Mouse (Mus musculus) liver, embryonic 13.5 days (tissue): ENCODE data around the gene Myadml2. TPM values are rescaled to one million over a fixed set of nuclear protein-coding genes. Genes with fewer than 3 reads are reported as not detected.

Source experiments
- ATAC-seq: fragments of 200-750 bp; cut with Nextera tagmentation; 2 replicates; pipeline ENCODE4 v1.8.0; 2017; ENCODE audit warnings: low read depth, mild to moderate bottlenecking, moderate number of reproducible peaks, moderate library complexity
- DNase-seq: peaks from one replicate; pipeline ENCODE4 v3.0.0; 2022
- H3K27ac ChIP-seq: fragments of 300-500 bp; sonication (generic); 2 replicates; pipeline ENCODE4 v1.5.1; 2015; ENCODE audit warnings: moderate library complexity, mild to moderate bottlenecking, inconsistent platforms
- H3K27me3 ChIP-seq: fragments of 300-500 bp; sonication (generic); 2 replicates; pipeline ENCODE4 v1.6.1; 2015; ENCODE audit warnings: mild to moderate bottlenecking, inconsistent platforms
- H3K36me3 ChIP-seq: fragments of 300-500 bp; sonication (generic); 2 replicates; pipeline ENCODE4 v1.6.1; 2015; ENCODE audit warnings: mild to moderate bottlenecking, inconsistent platforms
- H3K4me1 ChIP-seq: fragments of 300-500 bp; sonication (generic); replicated peaks from 2 replicates; pipeline ENCODE4 v1.6.1; 2015; ENCODE audit warnings: inconsistent platforms
- H3K4me2 ChIP-seq: fragments of 300-500 bp; sonication (generic); 2 replicates; pipeline ENCODE4 v1.6.1; 2015; ENCODE audit warnings: inconsistent platforms, mild to moderate bottlenecking, moderate library complexity
- H3K4me3 ChIP-seq: fragments of 300-500 bp; sonication (generic); replicated peaks from 2 replicates; pipeline ENCODE4 v1.5.1; 2015; ENCODE audit warnings: mild to moderate bottlenecking, inconsistent platforms
- H3K9ac ChIP-seq: fragments of 300-500 bp; sonication (generic); 2 replicates; pipeline ENCODE4 v1.6.1; 2015; ENCODE audit warnings: mild to moderate bottlenecking, inconsistent platforms
- H3K9me3 ChIP-seq: fragments of 300-500 bp; sonication (generic); replicated peaks from 2 replicates; pipeline ENCODE4 v1.6.1; 2016; ENCODE audit warnings: inconsistent platforms
- WGBS: fragments of 180-500 bp; shearing (Covaris S2); methylation state at CpG from one replicate; pipeline ENCODE4 v1.1.7; 2015; ENCODE audit not compliant: insufficient replicate concordance; 5-methylcytosine and 5-hydroxymethylcytosine counted together
- microRNA-seq: library from miRNA; unstranded; fragments of <30 nt; microRNA quantifications from one replicate; pipeline ENCODE4, GENCODE M21; 2016
- polyA plus RNA-seq: library from polyadenylated mRNA; unstranded; fragments of >200 nt; fragmentation: Nextera tagmentation; extraction: Ambion mirVana; gene quantifications from 2 replicates; pipeline ENCODE4 v1.2.1, GENCODE M21; 2015

Gene Myadml2
- polyA plus RNA-seq, 1 experiment from 2014 or later, result not detected

- Histone ChIP-seq H3K9ac (no peak overlapping the region), H3K4me1 (peaks cover 63% of the 10 kb centered on the region), H3K4me2 (no peak overlapping the region), H3K27ac (no peak overlapping the region), H3K9me3 (no peaks in the 10 kb centered on the region), H3K4me3 (no peak overlapping the region), H3K36me3 (peaks cover 74% of the 10 kb centered on the region), H3K27me3 (peaks cover 18% of the 10 kb centered on the region)
- ATAC-seq (no peak), DNase-seq (no peak)
- WGBS, result 76% methylated on average over 4 of the region's 4 CpGs
These were observed 41.2 kb downstream of the Myadml2 start for GRCm38 (mm10) chr11:120606764-120607163.

- Histone ChIP-seq H3K27me3 (peaks cover 18% of the 10 kb centered on the region), H3K36me3 (peaks cover 70% of the 10 kb centered on the region), H3K4me3 (no peak overlapping the region), H3K4me2 (no peak overlapping the region), H3K9ac (no peak overlapping the region), H3K9me3 (no peaks in the 10 kb centered on the region), H3K27ac (no peak overlapping the region; the same call in 1 of the 2 replicates), H3K4me1 (peaks cover 70% of the 10 kb centered on the region)
- no peak for ATAC-seq
- no peak for DNase-seq
- 80% methylated on average over 7 of the region's 7 CpGs for WGBS
These were observed 42.3 kb downstream of the Myadml2 start for GRCm38 (mm10) chr11:120605667-120606066.

- ATAC-seq, result peak; percentile 81
- Histone ChIP-seq H3K27ac (peak overlapping the region; percentile 64), H3K9me3 (no peaks in the 10 kb centered on the region), H3K27me3 (peaks cover 10% of the 10 kb centered on the region), H3K4me3 (peak overlapping the region; percentile 12), H3K9ac (peak overlapping the region; percentile 49), H3K36me3 (peaks cover 63% of the 10 kb centered on the region), H3K4me2 (peak overlapping the region; percentile 56), H3K4me1 (peaks cover 78% of the 10 kb centered on the region)
- no peak for DNase-seq
- WGBS, result 32% methylated on average over 2 of the region's 2 CpGs
These were observed 44.4 kb downstream of the Myadml2 start for GRCm38 (mm10) chr11:120603545-120603944.

- peaks cover 79% of the 10 kb centered on the region for H3K4me1 ChIP-seq
- H3K9me3 ChIP-seq, result no peaks in the 10 kb centered on the region
- ATAC-seq, result no peak
- 81% methylated on average over 3 of the region's 3 CpGs for WGBS
- peak overlapping the region; percentile 99; the same call in 1 of the 2 replicates for H3K9ac ChIP-seq
- peaks cover 66% of the 10 kb centered on the region for H3K36me3 ChIP-seq
- 0 out of 2 replicates have a peak overlapping the region, but pooled peaks have one; percentile 12 for H3K4me2 ChIP-seq
- no peak overlapping the region for H3K27ac ChIP-seq
- no peak for DNase-seq
- H3K4me3 ChIP-seq, result no peak overlapping the region
- H3K27me3 ChIP-seq, result no peaks in the 10 kb centered on the region
These were observed 47.2 kb downstream of the Myadml2 start for GRCm38 (mm10) chr11:120600716-120601115.

GRCm38 (mm10) chr11:120598990-120599549 is 48.9 kb downstream of the Myadml2 start:
- no peak for DNase-seq
- H3K9ac ChIP-seq, result peak overlapping the region; percentile 99
- no peaks in the 10 kb centered on the region for H3K9me3 ChIP-seq
- ATAC-seq, result no peak
- H3K27me3 ChIP-seq, result no peaks in the 10 kb centered on the region
- peaks cover 66% of the 10 kb centered on the region for H3K36me3 ChIP-seq
- H3K4me3 ChIP-seq, result peak overlapping the region; percentile 99
- H3K27ac ChIP-seq, result peak overlapping the region; percentile 95
- peak overlapping the region; percentile 98 for H3K4me2 ChIP-seq
- H3K4me1 ChIP-seq, result peaks cover 85% of the 10 kb centered on the region
- 43% methylated on average over 17 of the region's 17 CpGs for WGBS

GRCm38 (mm10) chr11:120598283-120598989 is 49.5 kb downstream of the Myadml2 start, which contains the start of the genes Alyref and Anapc11:
Gene Alyref, minus strand, starts transcription at chr11:120598365.
Gene Anapc11, plus strand, starts transcription at chr11:120598421.
- DNase-seq (peak; percentile 92), ATAC-seq (peak; percentile 97)
- peak within 1 kb of the TSS; percentile 98 for H3K4me2 ChIP-seq
- peak within 1 kb of the TSS; percentile 99 for H3K9ac ChIP-seq
- H3K4me1 ChIP-seq, result peaks cover 84% of the 10 kb centered on the region
- under 1% methylated on average over 88 of the region's 88 CpGs for WGBS
- peaks cover 68% of the 10 kb centered on the region for H3K36me3 ChIP-seq
- H3K27ac ChIP-seq, result peak within 1 kb of the TSS; percentile 95
- H3K9me3 ChIP-seq, result no peaks in the 10 kb centered on the region
- H3K4me3 ChIP-seq, result peak within 1 kb of the TSS; percentile 99
- no peaks in the 10 kb centered on the region for H3K27me3 ChIP-seq

- peaks cover 78% of the 10 kb centered on the region for H3K4me1 ChIP-seq
- peak overlapping the region; percentile 98 for H3K4me2 ChIP-seq
- H3K36me3 ChIP-seq, result peaks cover 68% of the 10 kb centered on the region
- no peak for DNase-seq
- peak; percentile 38 for ATAC-seq
- 2% methylated on average over 88 of the region's 99 CpGs for WGBS
- peak overlapping the region; percentile 99 for H3K4me3 ChIP-seq
- H3K27ac ChIP-seq, result peak overlapping the region; percentile 95
- H3K27me3 ChIP-seq, result no peaks in the 10 kb centered on the region
- no peaks in the 10 kb centered on the region for H3K9me3 ChIP-seq
- peak overlapping the region; percentile 99 for H3K9ac ChIP-seq
These were observed 50.4 kb downstream of the Myadml2 start for GRCm38 (mm10) chr11:120597240-120598235.

Small RNA genes within 50 kb of the gene (microRNA-seq; reads per million reads assigned to microRNA genes)
- gene Mir6936, result 10.6 reads per million, percentile 24 among the genes with 10 or more reads in this experiment

Other genes with a start within 250 kb of the Myadml2 start
- 22.3 and 26.8 TPM in 2 replicates for gene Nploc4, start 210.4 kb downstream of the Myadml2 start, polyA plus RNA-seq
- gene Tspan10, start 205.5 kb downstream of the Myadml2 start, polyA plus RNA-seq, result not detected in 2 replicates
- 0.12 TPM in 1 of 2 replicates, not detected in the other for gene Pde6g, start 194.7 kb downstream of the Myadml2 start, polyA plus RNA-seq
- gene Oxld1, start 190.1 kb downstream of the Myadml2 start, polyA plus RNA-seq, result 8.4 and 9.5 TPM in 2 replicates
- 20.2 and 23.1 TPM in 2 replicates for gene Ccdc137, start 190.0 kb downstream of the Myadml2 start, polyA plus RNA-seq
- 15.9 and 16.0 TPM in 2 replicates for gene Arl16, start 180.6 kb downstream of the Myadml2 start, polyA plus RNA-seq
- 142 and 150 TPM in 2 replicates for gene Mrpl12, start 163.5 kb downstream of the Myadml2 start, polyA plus RNA-seq
- gene Slc25a10, start 156.3 kb downstream of the Myadml2 start, polyA plus RNA-seq, result 42.2 and 44.1 TPM in 2 replicates
- 10.0 and 10.7 TPM in 2 replicates for gene Gcgr, start 117.5 kb downstream of the Myadml2 start, polyA plus RNA-seq
- 45.7 and 46.9 TPM in 2 replicates for gene Mcrip1, start 98.4 kb downstream of the Myadml2 start, polyA plus RNA-seq
- 0.22 TPM in 1 of 2 replicates, not detected in the other for gene Ppp1r27, start 97.0 kb downstream of the Myadml2 start, polyA plus RNA-seq
- gene P4hb, start 74.9 kb downstream of the Myadml2 start, polyA plus RNA-seq, result 403 and 453 TPM in 2 replicates
- gene Arhgdia, start 66.5 kb downstream of the Myadml2 start, polyA plus RNA-seq, result 258 and 276 TPM in 2 replicates
- gene Alyref, start 49.8 kb downstream of the Myadml2 start, polyA plus RNA-seq, result 379 and 416 TPM in 2 replicates
- 99.1 and 102 TPM in 2 replicates for gene Anapc11, start 49.7 kb downstream of the Myadml2 start, polyA plus RNA-seq
- gene Npb, start 39.7 kb downstream of the Myadml2 start, polyA plus RNA-seq, result 9.5 and 12.6 TPM in 2 replicates
- gene Pcyt2, start 30.2 kb downstream of the Myadml2 start, polyA plus RNA-seq, result 114 and 116 TPM in 2 replicates
- 33.8 and 34.3 TPM in 2 replicates for gene Sirt7, start 22.9 kb downstream of the Myadml2 start, polyA plus RNA-seq
- gene Mafg, start 14.6 kb downstream of the Myadml2 start, polyA plus RNA-seq, result 39.8 and 40.0 TPM in 2 replicates
- 6.0 and 6.9 TPM in 2 replicates for gene Pycr1, start 4.4 kb downstream of the Myadml2 start, polyA plus RNA-seq
- gene Notum, start 13.0 kb upstream of the Myadml2 start, polyA plus RNA-seq, result 0.27 and 0.36 TPM in 2 replicates
- 49.2 and 52.5 TPM in 2 replicates for gene Aspscr1, start 24.8 kb upstream of the Myadml2 start, polyA plus RNA-seq
- gene Cenpx, start 65.6 kb upstream of the Myadml2 start, polyA plus RNA-seq, result 123 and 126 TPM in 2 replicates
- 13.0 and 14.3 TPM in 2 replicates for gene Lrrc45, start 65.8 kb upstream of the Myadml2 start, polyA plus RNA-seq
- gene Rac3, start 73.3 kb upstream of the Myadml2 start, polyA plus RNA-seq, result 1.7 and 2.3 TPM in 2 replicates
- 8.8 and 9.6 TPM in 2 replicates for gene Dcxr, start 79.1 kb upstream of the Myadml2 start, polyA plus RNA-seq
- gene Cbr2, start 84.0 kb upstream of the Myadml2 start, polyA plus RNA-seq, result 0.22 TPM in 1 of 2 replicates, not detected in the other
- 4.9 and 6.5 TPM in 2 replicates for gene Hmga1b, start 114.6 kb upstream of the Myadml2 start, polyA plus RNA-seq
- 11.2 and 15.4 TPM in 2 replicates for gene Rfng, start 136.0 kb upstream of the Myadml2 start, polyA plus RNA-seq
- gene Gps1, start 136.1 kb upstream of the Myadml2 start, polyA plus RNA-seq, result 102 and 104 TPM in 2 replicates
- gene Dus1l, start 148.2 kb upstream of the Myadml2 start, polyA plus RNA-seq, result 82.6 and 86.2 TPM in 2 replicates
- 15.3 and 17.9 TPM in 2 replicates for gene Fasn, start 176.4 kb upstream of the Myadml2 start, polyA plus RNA-seq